Mouse (Mus musculus): ENCODE data around the gene Defb7.
A peak's percentile ranks its signal among the peaks of the same experiment; 100 is the strongest.

Gene Defb7

DNA sequence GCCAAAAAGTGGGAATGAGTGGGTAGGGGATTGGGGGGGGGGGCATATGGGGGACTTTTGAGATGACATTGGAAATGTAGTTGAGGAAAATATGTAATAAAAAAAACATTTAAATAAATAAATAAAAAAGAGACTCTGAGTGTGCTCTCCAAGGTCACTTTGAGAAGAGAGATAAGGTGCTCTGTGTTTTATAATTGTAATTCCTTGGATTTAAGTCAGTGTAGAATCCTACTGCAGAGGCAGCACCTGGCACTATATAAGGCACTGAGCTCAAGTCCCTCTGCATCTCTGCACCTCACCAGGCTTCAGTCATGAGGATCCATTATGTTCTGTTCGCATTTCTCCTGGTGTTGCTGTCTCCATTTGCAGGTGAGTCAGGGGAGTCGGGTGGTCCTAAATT is at the start of gene Defb7:
TSS of gene Defb7 (plus strand) at position 301 of the 400 bp plus-strand sequence.
- DNase-seq (ENCODE audit: low spot score) = no peak

- no peak for DNase-seq (ENCODE audit: low spot score)
These were observed 48.5 kb upstream of the Defb7 start for GRCm38 (mm10) chr8:19446378-19446777.

- no peak for DNase-seq (ENCODE audit: low spot score)
These were observed 33.5 kb upstream of the Defb7 start for GRCm38 (mm10) chr8:19461355-19461754.

DNA sequence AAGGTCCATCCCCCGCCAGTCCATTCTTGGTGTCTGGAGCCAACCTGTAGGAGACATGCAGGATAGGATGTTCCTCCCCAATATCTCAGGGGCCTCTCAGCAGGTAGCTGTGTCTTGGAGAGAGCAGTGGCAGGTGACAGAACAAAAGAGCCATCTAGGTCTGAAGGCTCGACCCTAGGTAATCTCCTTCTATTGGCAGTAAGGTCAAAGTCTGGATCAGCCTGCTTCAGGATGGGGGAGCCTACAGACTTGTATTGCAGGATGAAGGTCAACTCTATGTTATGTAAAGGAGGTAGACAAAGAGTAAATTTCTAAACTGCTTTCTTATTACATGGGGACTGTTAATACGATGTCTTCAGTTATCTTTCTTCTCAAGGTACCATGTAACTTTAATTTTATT is 25.9 kb upstream of the Defb7 start:
- no peak for DNase-seq (ENCODE audit: low spot score)

DNA sequence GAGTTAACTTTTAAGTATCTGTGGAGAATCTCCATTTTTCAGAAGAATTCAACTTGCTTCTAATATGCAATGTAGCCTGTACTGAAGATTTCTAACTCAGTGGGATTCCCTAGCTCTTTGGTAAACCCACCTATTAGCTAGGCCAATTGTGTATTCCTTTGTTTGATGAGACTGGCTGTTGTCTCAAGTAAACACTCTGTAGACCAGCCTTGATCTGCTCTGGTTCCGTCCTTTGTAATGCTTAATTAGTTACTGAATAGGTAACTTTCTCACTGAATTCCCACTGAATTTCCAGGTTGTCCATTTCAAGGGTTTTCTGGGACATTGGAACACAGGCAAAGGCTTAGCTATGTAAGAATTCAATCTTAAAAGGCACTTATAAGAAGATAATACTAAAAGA is 5.6 kb downstream of the Defb7 start:
- DNase-seq (ENCODE audit: low spot score) = no peak

DNA sequence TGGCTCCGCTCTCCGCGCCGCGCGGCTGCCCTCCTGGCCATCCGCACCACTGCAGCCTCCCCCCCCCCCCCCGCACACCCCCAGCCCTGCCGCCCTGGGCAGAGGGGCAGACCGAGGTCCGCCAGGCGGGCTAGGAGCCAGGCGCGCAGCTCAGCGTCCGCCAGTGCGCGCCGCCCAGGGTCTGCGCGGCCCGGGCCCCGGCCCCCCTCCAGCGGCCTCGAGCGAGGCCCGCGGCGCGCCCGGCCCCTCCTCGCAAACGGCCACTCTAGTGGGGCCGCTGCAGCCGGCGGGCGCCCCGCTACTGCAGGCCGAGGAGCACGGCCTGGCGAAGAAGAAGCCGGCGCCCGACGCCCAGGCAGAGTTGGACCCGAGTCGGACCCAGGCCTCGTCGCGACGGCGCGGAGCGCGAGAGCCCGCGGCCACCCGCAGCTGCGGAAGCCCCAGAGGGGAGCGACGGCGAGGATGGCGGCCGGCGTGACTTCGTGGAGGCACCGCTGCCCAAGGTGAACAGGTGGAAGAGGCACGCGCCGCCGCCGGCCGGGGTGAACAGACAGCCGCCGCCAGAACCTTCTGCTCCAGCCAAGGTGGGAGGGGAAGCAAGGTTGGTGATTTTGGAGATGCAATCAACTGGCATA is 40.4 kb downstream of the Defb7 start:
- peak; percentile 13 for DNase-seq (ENCODE audit: low spot score)

GRCm38 (mm10) chr8:19540376-19540775 is 45.5 kb downstream of the Defb7 start:
- DNase-seq (ENCODE audit: low spot score) = no peak

Data from ovary, postnatal 36 days (tissue).